ENCODE assay signal across 8 mouse cellular contexts in the genomic region with DNA sequence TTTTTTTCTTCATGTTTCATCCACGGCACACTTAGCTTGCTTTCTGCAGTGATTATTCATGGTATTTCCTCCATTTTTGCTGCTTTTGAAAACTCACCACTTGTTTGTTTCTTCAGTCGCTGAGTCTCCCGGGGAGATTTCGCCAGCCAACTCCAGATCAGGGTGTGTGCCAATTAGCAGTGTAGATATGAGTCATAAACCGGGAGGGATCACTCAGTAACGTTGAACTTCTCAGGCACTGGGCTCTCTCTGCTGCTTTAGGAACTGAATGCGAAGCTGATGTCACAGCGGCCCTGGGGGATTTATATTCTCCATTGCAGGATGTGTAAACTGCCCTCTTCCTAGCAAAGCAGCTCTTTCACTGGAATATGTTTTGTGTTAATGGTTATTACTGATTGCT. TPM values are rescaled to one million over a fixed set of nuclear protein-coding genes. Genes with fewer than 3 reads are reported as not detected.
A peak's percentile ranks its signal among the peaks of the same experiment; 100 is the strongest.
DNase-seq lines count a peak whose midpoint lies in the region; ATAC-seq lines count a peak whose summit lies in the region.

No protein-coding gene starts in this region.

- peak overlapping the region; percentile 46; the same call in 1 of the 2 replicates for H3K27ac ChIP-seq in brown adipose tissue, adult 24 weeks (replicated peaks; ENCODE audit: low read depth, low read length)

- ATAC-seq in megakaryocyte, adult 5-6 weeks (ENCODE audit: poor library complexity, severe bottlenecking), result no peak

- DNase-seq in kidney, postnatal 14 days, result peak; percentile 25
- DNase-seq in kidney, adult 9 months, result no peak
- peak; percentile 18 for DNase-seq in induced T-regulatory cell, adult 2 months (ENCODE audit: low read depth)
- DNase-seq in lung, postnatal 25 days (ENCODE audit: low spot score), result peak; percentile 55
- DNase-seq in embryo, embryonic 11 days, result no peak
- no peak for DNase-seq in spleen, postnatal 4 days (ENCODE audit: low spot score in 2 of 2)

- H3K4me3 ChIP-seq in brown adipose tissue, adult 24 weeks (ENCODE audit: insufficient read depth, low read depth, low read length), result no peak overlapping the region

- no peaks in the 10 kb centered on the region for H3K4me1 ChIP-seq in brown adipose tissue, adult 24 weeks (ENCODE audit: control insufficient read depth, insufficient read depth, insufficient read length, low read length)

RNA-seq across cellular contexts. Expression of gene Gk5, which starts 15.8 kb away (rescaled TPM):
- polyA plus RNA-seq in brown adipose tissue, adult 24 weeks (2012; ENCODE audit: insufficient read depth, insufficient read length, missing spikeins), result 3.9 and 4.1 TPM in 2 replicates
- 2.4 and 3.9 TPM in 2 replicates for total RNA-seq in megakaryocyte, adult 5-6 weeks (2015)
- 3.6 and 3.7 TPM in 2 replicates for total RNA-seq in megakaryocyte, adult 5-6 weeks (2017)

Comparison
In these comparisons a context has a peak if more than half of its experiments do, and no peak if none do; other contexts are left out.
1. DNase-seq: peak in kidney, postnatal 14 days (single experiment), induced T-regulatory cell, adult 2 months (single experiment) and lung, postnatal 25 days (single experiment); none in kidney, adult 9 months (single experiment), embryo, embryonic 11 days (single experiment) and spleen, postnatal 4 days (0 of 2).